In the genomic region with DNA sequence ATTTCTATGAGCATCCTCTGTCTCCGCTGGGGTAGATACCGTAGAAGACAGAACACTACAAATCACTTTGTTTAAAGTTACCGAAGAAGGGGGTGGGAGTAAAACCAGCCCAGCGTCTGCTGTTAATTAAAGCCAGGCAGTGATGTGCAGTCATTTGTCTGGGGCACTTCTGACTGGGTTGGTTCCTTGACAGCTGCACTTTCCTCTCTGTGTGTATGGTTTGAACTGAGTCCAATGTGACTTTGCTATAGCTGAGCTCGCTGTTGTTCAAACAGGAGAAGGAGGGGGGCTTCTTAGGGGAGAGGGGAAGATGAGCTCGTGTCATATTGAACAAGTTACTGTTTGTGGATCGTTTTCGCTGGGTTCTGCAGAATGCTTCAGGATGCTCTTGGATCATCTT, we compare ENCODE assay signal across 12 mouse cellular contexts.
DNase-seq lines count a peak whose midpoint lies in the region; ATAC-seq and TF ChIP-seq lines count a peak whose summit lies in the region.
"Had no signal": no experiment of that assay in that cellular context is flagged by ENCODE, and none has a peak within 500 bp of the region (broad histone marks: within the 10 kb centered on the region; RNA-seq: fewer than 3 reads in every experiment).

No protein-coding gene starts in this region.

- no peak overlapping the region for H3K4me3 ChIP-seq in hindbrain, embryonic 11.5 days (ENCODE audit: low read depth, low read length)
- H3K4me3 ChIP-seq in hindbrain, embryonic 12.5 days: no peak overlapping the region
- no peak overlapping the region for H3K4me3 ChIP-seq in C2C12 (ENCODE audit: insufficient read depth, poor library complexity, severe bottlenecking)
- H3K4me3 ChIP-seq in embryonic facial prominence, embryonic 11.5 days (ENCODE audit: low read depth, low read length): no peak overlapping the region
- no peak overlapping the region for H3K4me3 ChIP-seq in limb, embryonic 12.5 days (replicated peaks)

- H3K9me3 ChIP-seq in hindbrain, embryonic 11.5 days (ENCODE audit: control insufficient read depth, low read length): no peaks in the 10 kb centered on the region
- H3K9me3 ChIP-seq in hindbrain, embryonic 12.5 days (replicated peaks): no peaks in the 10 kb centered on the region
- H3K9me3 ChIP-seq in embryonic facial prominence, embryonic 11.5 days (replicated peaks; ENCODE audit: control insufficient read depth, low read length): no peaks in the 10 kb centered on the region
- no peaks in the 10 kb centered on the region for H3K9me3 ChIP-seq in limb, embryonic 12.5 days

- WGBS in hindbrain, embryonic 11.5 days: 65% methylated on average over 8 of the region's 8 CpGs
- 59% methylated on average over 8 of the region's 8 CpGs for WGBS in hindbrain, embryonic 12.5 days
- 27% methylated on average over 8 of the region's 8 CpGs for WGBS in embryonic facial prominence, embryonic 11.5 days
- WGBS in limb, embryonic 12.5 days: 12% methylated on average over 8 of the region's 8 CpGs

- H3K9ac ChIP-seq in hindbrain, embryonic 11.5 days (ENCODE audit: low read depth, low read length): no peak overlapping the region
- no peak overlapping the region for H3K9ac ChIP-seq in hindbrain, embryonic 12.5 days
- no peak overlapping the region for H3K9ac ChIP-seq in embryonic facial prominence, embryonic 11.5 days (replicated peaks; ENCODE audit: low read length)
- H3K9ac ChIP-seq in limb, embryonic 12.5 days (replicated peaks): no peak overlapping the region

- H3ac ChIP-seq in C2C12 (ENCODE audit: control insufficient read depth, insufficient read length, low read depth): no peak overlapping the region

- no peak for ATAC-seq in hindbrain, embryonic 11.5 days (ENCODE audit: low FRiP score)
- no peak for ATAC-seq in hindbrain, embryonic 12.5 days (ENCODE audit: low FRiP score)
- peak; percentile 67; the same call in 1 of the 2 replicates for ATAC-seq in embryonic facial prominence, embryonic 11.5 days (replicated peaks; ENCODE audit: insufficient number of reproducible peaks, low FRiP score, low TSS enrichment, low read depth)
- no peak for ATAC-seq in limb, embryonic 12.5 days (ENCODE audit: insufficient number of reproducible peaks, insufficient read depth, low FRiP score, low TSS enrichment, low read depth)
- no peak for ATAC-seq in inflammation-experienced regulatory T-cells, adult 6 months
- ATAC-seq: activated CD4-positive, CD25-positive, alpha-beta regulatory T cell, adult 4 months had no signal

- no peak overlapping the region for H3K4me2 ChIP-seq in hindbrain, embryonic 11.5 days (replicated peaks; ENCODE audit: low read depth, low read length)
- H3K4me2 ChIP-seq in hindbrain, embryonic 12.5 days (replicated peaks): no peak overlapping the region
- no peak overlapping the region for H3K4me2 ChIP-seq in embryonic facial prominence, embryonic 11.5 days (ENCODE audit: low read depth, low read length)
- peak overlapping the region; percentile 24 for H3K4me2 ChIP-seq in limb, embryonic 12.5 days

- no peaks in the 10 kb centered on the region for H3K79me2 ChIP-seq in C2C12 (ENCODE audit: control insufficient read depth, insufficient read depth)

- no peak overlapping the region for H3K27ac ChIP-seq in hindbrain, embryonic 11.5 days (ENCODE audit: low read depth, low read length)
- H3K27ac ChIP-seq in hindbrain, embryonic 12.5 days: no peak overlapping the region
- H3K27ac ChIP-seq in embryonic facial prominence, embryonic 11.5 days (replicated peaks; ENCODE audit: low read depth, low read length): no peak overlapping the region
- H3K27ac ChIP-seq in limb, embryonic 12.5 days: no peak overlapping the region

- DNase-seq in hindbrain, embryonic 11.5 days (ENCODE audit: low spot score): peak; percentile 13
- DNase-seq in embryonic facial prominence, embryonic 11.5 days (ENCODE audit: low spot score): peak; percentile 79
- DNase-seq in heart, adult 11 months: no peak
- DNase-seq in left cerebral cortex, adult 9 months (ENCODE audit: low spot score in 2 of 2): no peak
- DNase-seq: kidney, adult 2 months; lung, adult 2 months; thymus, adult 18-20 months had no signal

- no peaks in the 10 kb centered on the region for H3K4me1 ChIP-seq in hindbrain, embryonic 11.5 days (replicated peaks; ENCODE audit: control insufficient read depth, insufficient read depth, low read length)
- H3K4me1 ChIP-seq in hindbrain, embryonic 12.5 days: no peaks in the 10 kb centered on the region
- no peaks in the 10 kb centered on the region for H3K4me1 ChIP-seq in embryonic facial prominence, embryonic 11.5 days (ENCODE audit: control insufficient read depth, insufficient read depth, low read length)
- peaks cover 11% of the 10 kb centered on the region for H3K4me1 ChIP-seq in limb, embryonic 12.5 days (replicated peaks)

- no peaks in the 10 kb centered on the region for H3K27me3 ChIP-seq in hindbrain, embryonic 11.5 days (ENCODE audit: control insufficient read depth, insufficient read depth, low read length)
- no peaks in the 10 kb centered on the region for H3K27me3 ChIP-seq in hindbrain, embryonic 12.5 days
- no peaks in the 10 kb centered on the region for H3K27me3 ChIP-seq in C2C12 (ENCODE audit: control insufficient read depth, insufficient read depth, insufficient read length)
- H3K27me3 ChIP-seq in embryonic facial prominence, embryonic 11.5 days (ENCODE audit: control insufficient read depth, insufficient read depth, low read length): no peaks in the 10 kb centered on the region
- H3K27me3 ChIP-seq in limb, embryonic 12.5 days: peaks cover 10% of the 10 kb centered on the region; the same call in 1 of the 2 replicates

- H3K36me3 ChIP-seq in hindbrain, embryonic 11.5 days (ENCODE audit: control insufficient read depth, insufficient read depth, low read length): no peaks in the 10 kb centered on the region
- H3K36me3 ChIP-seq in hindbrain, embryonic 12.5 days: no peaks in the 10 kb centered on the region
- H3K36me3 ChIP-seq in C2C12 (ENCODE audit: control insufficient read depth, insufficient read depth): no peaks in the 10 kb centered on the region
- H3K36me3 ChIP-seq in embryonic facial prominence, embryonic 11.5 days (replicated peaks; ENCODE audit: control insufficient read depth, insufficient read depth, low read depth, low read length): no peaks in the 10 kb centered on the region
- H3K36me3 ChIP-seq in limb, embryonic 12.5 days: no peaks in the 10 kb centered on the region

- no peaks in the 10 kb centered on the region for H3K79me3 ChIP-seq in C2C12 (ENCODE audit: low read depth)

- TF ChIP-seq CTCF in C2C12 (IDR thresholded peaks at IDR 0.05; ENCODE audit: control insufficient read depth, insufficient read depth, insufficient read length): no peak

TF ChIP-seq in C2C12, 6 proteins besides CTCF, POLR2A, EP300 and RAD21:
- TF ChIP-seq MYOD1 (IDR thresholded peaks at IDR 0.05; ENCODE audit: control insufficient read depth, insufficient read length, low read depth) (peak; percentile 36), CEBPB (IDR thresholded peaks at IDR 0.05; ENCODE audit: low read depth) (no peak)

Comparison
In these comparisons a context has a peak if more than half of its experiments do, and no peak if none do; other contexts are left out.
1. DNase-seq: peak in hindbrain, embryonic 11.5 days (single experiment) and embryonic facial prominence, embryonic 11.5 days (single experiment); none in heart, adult 11 months (single experiment) and left cerebral cortex, adult 9 months (0 of 2).